Mouse (Mus musculus) embryonic stem cell, embryonic (primary cell): ENCODE measurements around the gene Prr5l.

Experiments
- CTCF ChIA-PET, 4 experiments: fragments of 300-600 bp in 2 of 4; fragments of 350-600 bp in 2 of 4; sonication (Branson Sonifier 250); formaldehyde crosslinking; loops; one replicate each; lab custom pipeline; 2022; ENCODE audit warnings: inconsistent platforms in 2 of 4; lab: Charles Lee
- POLR2A ChIA-PET, 4 experiments: fragments of 300-600 bp in 2 of 4; fragments of 350-600 bp in 2 of 4; sonication (Branson Sonifier 250); formaldehyde crosslinking; loops; one replicate each; lab custom pipeline; 2022; ENCODE audit warnings: antibody characterized with exemption in 4 of 4, inconsistent platforms in 1 of 4; lab: Charles Lee

Prr5l gene

GRCm38 (mm10) chr2:101830186-101830915, 52.5 kb downstream of the Prr5l start:
- ChIA-PET CTCF (interaction anchor here in 3 of 4 experiments (0.5 to 1.6 kb wide), 3 partner anchors 15 to 115 kb away, joined by 3 to 4 read pairs (median 4); no protein-coding TSS in a partner anchor), POLR2A (no interaction called here)

GRCm38 (mm10) chr2:101829013-101829412, 53.8 kb downstream of the Prr5l start:
- CTCF ChIA-PET = no interaction called here
- POLR2A ChIA-PET = no interaction called here

GRCm38 (mm10) chr2:101828057-101828643, 54.7 kb downstream of the Prr5l start:
- POLR2A ChIA-PET = interaction anchor here in 1 of 4 experiments (1.1 kb wide), 1 partner anchor 33 kb away, joined by 3 read pairs; no protein-coding TSS in a partner anchor
- CTCF ChIA-PET = interaction anchor here in 2 of 4 experiments (1.0 to 1.7 kb wide), 5 partner anchors 13 to 135 kb away, joined by 3 to 6 read pairs (median 3); no protein-coding TSS in a partner anchor

- ChIA-PET CTCF (interaction anchor here (0.5 to 1.7 kb wide), 9 partner anchors 12 to 548 kb away, joined by 3 to 6 read pairs (median 3); no protein-coding TSS in a partner anchor), POLR2A (interaction anchor here in 1 of 4 experiments (0.7 to 1.1 kb wide), 2 partner anchors 15 to 32 kb away, joined by 3 read pairs; no protein-coding TSS in a partner anchor)
These were observed 55.2 kb downstream of the Prr5l start for GRCm38 (mm10) chr2:101827626-101828025.

GRCm38 (mm10) chr2:101826950-101827600, 55.8 kb downstream of the Prr5l start:
- ChIA-PET POLR2A (interaction anchor here in 1 of 4 experiments (0.7 to 1.1 kb wide), 2 partner anchors 14 to 32 kb away, joined by 3 read pairs; no protein-coding TSS in a partner anchor), CTCF (interaction anchor here (0.5 to 1.7 kb wide), 9 partner anchors 45 to 549 kb away, joined by 3 to 6 read pairs (median 3); no protein-coding TSS in a partner anchor)

GRCm38 (mm10) chr2:101826186-101826707, 56.6 kb downstream of the Prr5l start:
- POLR2A ChIA-PET = no interaction called here
- CTCF ChIA-PET = interaction anchor here in 1 of 4 experiments (0.6 to 1.6 kb wide), 2 partner anchors 46 to 73 kb away, joined by 3 read pairs; no protein-coding TSS in a partner anchor

- POLR2A ChIA-PET = no interaction called here
- CTCF ChIA-PET = interaction anchor here in 1 of 4 experiments (1.6 kb wide), 1 partner anchor 46 kb away, joined by 3 read pairs; no protein-coding TSS in a partner anchor
These were observed 57.4 kb downstream of the Prr5l start for GRCm38 (mm10) chr2:101825226-101826120.

GRCm38 (mm10) chr2:101823821-101824220, 59.0 kb downstream of the Prr5l start:
- ChIA-PET CTCF (interaction anchor here in 2 of 4 experiments (1.0 to 1.8 kb wide), 7 partner anchors 8 to 48 kb away, joined by 3 to 7 read pairs (median 4); no protein-coding TSS in a partner anchor), POLR2A (interaction anchor here in 3 of 4 experiments (0.5 to 2.3 kb wide), 8 partner anchors 8 to 1582 kb away, joined by 3 to 9 read pairs (median 4); no protein-coding TSS in a partner anchor)

- ChIA-PET POLR2A (interaction anchor here in 3 of 4 experiments (0.6 to 2.3 kb wide), 9 partner anchors 9 to 423 kb away, joined by 3 to 9 read pairs (median 3); no protein-coding TSS in a partner anchor), CTCF (interaction anchor here (0.7 to 1.8 kb wide), 9 partner anchors 9 to 156 kb away, joined by 3 to 6 read pairs (median 4); no protein-coding TSS in a partner anchor)
These were observed 60.0 kb downstream of the Prr5l start for GRCm38 (mm10) chr2:101822785-101823184.

GRCm38 (mm10) chr2:101820816-101821215, 62.0 kb downstream of the Prr5l start:
- ChIA-PET CTCF (no interaction called here), POLR2A (interaction anchor here in 2 of 4 experiments (0.7 to 1.0 kb wide), 2 partner anchors 19 to 40 kb away, joined by 3 to 4 read pairs; no protein-coding TSS in a partner anchor)

- ChIA-PET CTCF (interaction anchor here in 2 of 4 experiments (0.6 to 1.3 kb wide), 2 partner anchors 9 to 283 kb away, joined by 3 to 4 read pairs; no protein-coding TSS in a partner anchor), POLR2A (interaction anchor here in 1 of 4 experiments (0.6 to 1.0 kb wide), 2 partner anchors 11 to 114 kb away, joined by 4 to 5 read pairs; no protein-coding TSS in a partner anchor)
These were observed 63.7 kb downstream of the Prr5l start for GRCm38 (mm10) chr2:101818986-101819764.

- CTCF ChIA-PET = interaction anchor here in 3 of 4 experiments (0.5 to 1.8 kb wide), 3 partner anchors 21 to 102 kb away, joined by 3 to 8 read pairs (median 3); no protein-coding TSS in a partner anchor
- POLR2A ChIA-PET = interaction anchor here in 1 of 4 experiments (0.6 kb wide), 1 partner anchor 18 kb away, joined by 6 read pairs; no protein-coding TSS in a partner anchor
These were observed 66.0 kb downstream of the Prr5l start for GRCm38 (mm10) chr2:101816646-101817308.

GRCm38 (mm10) chr2:101815250-101815934, 67.4 kb downstream of the Prr5l start:
- ChIA-PET CTCF (interaction anchor here (0.5 to 1.8 kb wide), 30 partner anchors 8 to 337 kb away, joined by 3 to 19 read pairs (median 4); no protein-coding TSS in a partner anchor), POLR2A (interaction anchor here in 3 of 4 experiments (0.6 to 0.9 kb wide), 6 partner anchors 8 to 1047 kb away, joined by 3 to 5 read pairs (median 4); no protein-coding TSS in a partner anchor)

GRCm38 (mm10) chr2:101814272-101814625, 68.6 kb downstream of the Prr5l start:
- CTCF ChIA-PET = interaction anchor here in 3 of 4 experiments (0.6 to 1.3 kb wide), 3 partner anchors 17 to 121 kb away, joined by 3 to 4 read pairs (median 3); no protein-coding TSS in a partner anchor
- POLR2A ChIA-PET = no interaction called here
